Mouse (Mus musculus) heart, postnatal 0 days (tissue): Measurements from ENCODE around the gene Gm32742. TPM values are rescaled to one million over a fixed set of nuclear protein-coding genes. Genes with fewer than 3 reads are reported as not detected.
A peak's percentile ranks its signal among the peaks of the same experiment; 100 is the strongest.

Experiments used
- ATAC-seq: fragments of 200-750 bp; cut with Nextera tagmentation; 2 replicates; pipeline ENCODE4 v1.8.0; 2017; ENCODE audit warnings: low read depth, moderate number of reproducible peaks, moderate library complexity; ENCODE audit not compliant: insufficient read depth
- DNase-seq: peaks from one replicate; pipeline ENCODE4 v3.0.0-alpha.2; 2016; ENCODE audit warnings: low spot score
- H3K27ac ChIP-seq: fragments of 300-500 bp; sonication (generic); 2 replicates; pipeline ENCODE4 v1.5.1; 2014; ENCODE audit warnings: low read depth, mild to moderate bottlenecking
- H3K27me3 ChIP-seq: fragments of 300-500 bp; sonication (generic); 2 replicates; pipeline ENCODE4 v1.6.1; 2014; ENCODE audit warnings: low read length, mixed read lengths; ENCODE audit not compliant: control insufficient read depth, insufficient read depth
- H3K36me3 ChIP-seq: fragments of 300-500 bp; sonication (generic); replicated peaks from 2 replicates; pipeline ENCODE4 v1.6.1; 2014; ENCODE audit warnings: low read length, mixed read lengths; ENCODE audit not compliant: control insufficient read depth, insufficient read depth
- H3K4me1 ChIP-seq: fragments of 300-500 bp; sonication (generic); 2 replicates; pipeline ENCODE4 v1.6.1; 2014; ENCODE audit warnings: antibody characterized with exemption; ENCODE audit not compliant: control insufficient read depth, insufficient read depth
- H3K4me2 ChIP-seq: fragments of 300-500 bp; sonication (generic); 2 replicates; pipeline ENCODE4 v1.6.1; 2014; ENCODE audit warnings: low read depth, mild to moderate bottlenecking, low read length, moderate library complexity
- H3K4me3 ChIP-seq: fragments of 300-500 bp; sonication (generic); 2 replicates; pipeline ENCODE4 v1.5.1; 2014; ENCODE audit warnings: low read depth, low read length
- H3K9ac ChIP-seq: fragments of 300-500 bp; sonication (generic); replicated peaks from 2 replicates; pipeline ENCODE4 v1.6.1; 2014; ENCODE audit warnings: low read depth, low read length, mixed read lengths
- H3K9me3 ChIP-seq: fragments of 300-500 bp; sonication (generic); replicated peaks from 2 replicates; pipeline ENCODE4 v1.6.1; 2016; ENCODE audit warnings: low read length; ENCODE audit not compliant: control insufficient read depth
- CTCF ChIP-seq: IDR thresholded peaks from 2 replicates; pipeline ENCODE4 v1.5.1; 2016; ENCODE audit warnings: antibody characterized with exemption, control low read depth, low read depth
- EP300 ChIP-seq: IDR thresholded peaks from 2 replicates; pipeline ENCODE4 v1.6.1; 2016; ENCODE audit warnings: antibody characterized with exemption, low read depth
- WGBS: fragments of 180-500 bp; shearing (Covaris S2); extraction: QIAGEN DNeasy Blood & Tissue Kit; methylation state at CpG from one replicate; pipeline ENCODE4 v1.1.7; 2014; 5-methylcytosine and 5-hydroxymethylcytosine counted together
- microRNA counts: library from miRNA; unstranded; fragments of <30 nt; microRNA quantifications from one replicate; lab custom pipeline; 2015
- microRNA-seq: library from miRNA; unstranded; fragments of <30 nt; microRNA quantifications from one replicate; pipeline ENCODE4, GENCODE M21; 2016
- polyA plus RNA-seq: library from polyadenylated mRNA; unstranded; fragments of >200 nt; fragmentation: Nextera tagmentation; extraction: Ambion mirVana; gene quantifications from 2 replicates; pipeline ENCODE4 v1.2.1, GENCODE M21; 2015
- total RNA-seq: library from RNA; depleted of rRNA; stranded (reverse); fragments of >200 nt; gene quantifications from 2 replicates; pipeline ENCODE4 v1.2.3, GENCODE M21; 2014; ENCODE audit warnings: low replicate concordance; rRNA removed

Gene Gm32742
- total and polyA plus RNA-seq, 2 experiments from 2014 or later, result not detected

GRCm38 (mm10) chr9:51102963-51103807 lies 62.1 kb downstream of the Gm32742 start:
- H3K9ac ChIP-seq, result peak overlapping the region; percentile 57
- peak overlapping the region; percentile 99 for H3K4me2 ChIP-seq
- ATAC-seq, result peak; percentile 74; the same call in 1 of the 2 replicates
- TF ChIP-seq CTCF (no peak), EP300 (no peak)
- no peaks in the 10 kb centered on the region for H3K36me3 ChIP-seq
- no peaks in the 10 kb centered on the region for H3K9me3 ChIP-seq
- H3K4me3 ChIP-seq, result peak overlapping the region; percentile 58
- no peak overlapping the region for H3K27ac ChIP-seq
- H3K27me3 ChIP-seq, result peaks cover 22% of the 10 kb centered on the region
- DNase-seq, result peak; percentile 18
- 3% methylated on average over 44 of the region's 44 CpGs for WGBS
- 0 out of 2 replicates have a peak, but pooled peaks cover 7% of the 10 kb centered on the region for H3K4me1 ChIP-seq

- H3K27me3 ChIP-seq, result peaks cover 22% of the 10 kb centered on the region
- peak within 1 kb of the TSS; percentile 25; the same call in 1 of the 2 replicates for H3K4me3 ChIP-seq
- peak; percentile 75; the same call in 1 of the 2 replicates for ATAC-seq
- H3K36me3 ChIP-seq, result no peaks in the 10 kb centered on the region
- no peaks in the 10 kb centered on the region for H3K9me3 ChIP-seq
- 15% methylated on average over 27 of the region's 27 CpGs for WGBS
- H3K27ac ChIP-seq, result no peak within 1 kb of the TSS
- H3K4me2 ChIP-seq, result peak within 1 kb of the TSS; percentile 99
- H3K9ac ChIP-seq, result no peak within 1 kb of the TSS
- DNase-seq, result peak; percentile 53
- TF ChIP-seq CTCF, result peak; percentile 6; the same call in 1 of the 2 replicates
- no peak for TF ChIP-seq EP300
- H3K4me1 ChIP-seq, result 0 out of 2 replicates have a peak, but pooled peaks cover 7% of the 10 kb centered on the region
These were observed 63.4 kb downstream of the Gm32742 start, which contains the start of gene 4833427G06Rik for GRCm38 (mm10) chr9:51101756-51102425. Gene 4833427G06Rik (minus strand): TSS chr9:51102078.

GRCm38 (mm10) chr9:51096306-51096705 lies 69.0 kb downstream of the Gm32742 start:
- Histone ChIP-seq H3K9ac (no peak overlapping the region), H3K9me3 (no peaks in the 10 kb centered on the region), H3K36me3 (no peaks in the 10 kb centered on the region), H3K27me3 (peaks cover 13% of the 10 kb centered on the region; the same call in 1 of the 2 replicates), H3K27ac (no peak overlapping the region), H3K4me2 (no peak overlapping the region), H3K4me1 (no peaks in the 10 kb centered on the region), H3K4me3 (no peak overlapping the region)
- TF ChIP-seq CTCF (no peak), EP300 (no peak)
- no peak for ATAC-seq
- WGBS, result 35% methylated on average over 2 of the region's 2 CpGs
- no peak for DNase-seq

- Histone ChIP-seq H3K36me3 (no peaks in the 10 kb centered on the region), H3K27ac (no peak overlapping the region), H3K4me1 (no peaks in the 10 kb centered on the region), H3K9ac (no peak overlapping the region), H3K27me3 (no peaks in the 10 kb centered on the region), H3K9me3 (no peaks in the 10 kb centered on the region), H3K4me3 (no peak overlapping the region), H3K4me2 (no peak overlapping the region)
- no peak for DNase-seq
- WGBS, result 35% methylated on average over 5 of the region's 5 CpGs
- ATAC-seq, result no peak
- TF ChIP-seq CTCF, result no peak
- no peak for TF ChIP-seq EP300
These were observed 71.6 kb downstream of the Gm32742 start for GRCm38 (mm10) chr9:51093697-51094096.

- no peak overlapping the region for H3K27ac ChIP-seq
- no peaks in the 10 kb centered on the region for H3K36me3 ChIP-seq
- DNase-seq (no peak), ATAC-seq (no peak)
- WGBS, result 73% methylated on average over 5 of the region's 5 CpGs
- no peak overlapping the region for H3K4me3 ChIP-seq
- H3K9me3 ChIP-seq, result no peaks in the 10 kb centered on the region
- no peak overlapping the region for H3K4me2 ChIP-seq
- TF ChIP-seq CTCF (no peak), EP300 (no peak)
- H3K4me1 ChIP-seq, result peaks cover 3% of the 10 kb centered on the region; the same call in 1 of the 2 replicates
- H3K9ac ChIP-seq, result no peak overlapping the region
- no peaks in the 10 kb centered on the region for H3K27me3 ChIP-seq
These were observed 83.7 kb downstream of the Gm32742 start for GRCm38 (mm10) chr9:51081614-51082013.

MicroRNA genes within 50 kb of the gene (microRNA counts, 519-probe panel; counts per million panel counts)
- not detected for microRNA mmu-miR-34b-3p (lab: Ali Mortazavi, UCI)
- microRNA mmu-miR-34b-5p (lab: Ali Mortazavi, UCI), result 1,226 counts per million, percentile 10 among the panel's probes with 10 or more counts
- 8,218 counts per million, percentile 93 among the panel's probes with 10 or more counts for microRNA mmu-miR-34c (lab: Ali Mortazavi, UCI)

Small RNAs within 50 kb of the gene (microRNA-seq; reads per million reads assigned to microRNA genes)
- gene Mir34b (13.7 reads per million, percentile 34 among the genes with 10 or more reads in this experiment), gene Mir34c (251 reads per million, percentile 67 among the genes with 10 or more reads in this experiment)

Other genes with a start within 250 kb of the Gm32742 start
- 23.9 and 40.9 TPM in 2 replicates for gene Sik2, start 156.4 kb downstream of the Gm32742 start, total RNA-seq
- gene Sik2, start 156.4 kb downstream of the Gm32742 start, polyA plus RNA-seq, result 7.0 and 9.1 TPM in 2 replicates
- gene Btg4, start 104.6 kb downstream of the Gm32742 start, total RNA-seq, result not detected in 2 replicates
- gene Btg4, start 104.6 kb downstream of the Gm32742 start, polyA plus RNA-seq, result not detected in 2 replicates
- gene Layn, start 88.4 kb downstream of the Gm32742 start, total RNA-seq, result 8.4 and 9.9 TPM in 2 replicates
- 6.7 and 6.9 TPM in 2 replicates for gene Layn, start 88.4 kb downstream of the Gm32742 start, polyA plus RNA-seq
- gene 4833427G06Rik, start 63.4 kb downstream of the Gm32742 start, total RNA-seq, result not detected in 2 replicates
- gene 4833427G06Rik, start 63.4 kb downstream of the Gm32742 start, polyA plus RNA-seq, result 0.21 TPM in 1 of 2 replicates, not detected in the other
- 0.76 and 0.89 TPM in 2 replicates for gene Pou2af1, start 48.2 kb upstream of the Gm32742 start, total RNA-seq
- gene Pou2af1, start 48.2 kb upstream of the Gm32742 start, polyA plus RNA-seq, result 0.05 and 0.08 TPM in 2 replicates
- 2.0 and 12.4 TPM in 2 replicates for gene Colca2, start 113.1 kb upstream of the Gm32742 start, total RNA-seq
- gene Colca2, start 113.1 kb upstream of the Gm32742 start, polyA plus RNA-seq, result 3.0 and 3.2 TPM in 2 replicates
- gene 1810046K07Rik, start 163.4 kb upstream of the Gm32742 start, total RNA-seq, result not detected in 2 replicates
- gene 1810046K07Rik, start 163.4 kb upstream of the Gm32742 start, polyA plus RNA-seq, result not detected in 2 replicates